Mouse (Mus musculus) kidney, postnatal 4 days (tissue): ENCODE results near the gene Gm16434.
A peak's percentile ranks its signal among the peaks of the same experiment; 100 is the strongest.
"Not testable (repeated sequence)": the region's sequence is repeated elsewhere in the genome, so short reads cannot be mapped to it uniquely, and the experiment has no call there.

ENCODE experiments used
- DNase-seq, 2 experiments: peaks; one replicate each; pipeline ENCODE4 v3.0.0; 2021; ENCODE audit warnings: mixed read lengths in 2 of 2

The Gm16434 gene

GRCm38 (mm10) chr14:7194440-7194839 lies at the start of gene Gm16434:
Gene Gm16434, minus strand, starts transcription at chr14:7194540.
- DNase-seq: not testable (repeated sequence)

GRCm38 (mm10) chr14:7243498-7243897 lies 49.2 kb upstream of the Gm16434 start:
- peak; percentile 2 to 4 for DNase-seq

DNA sequence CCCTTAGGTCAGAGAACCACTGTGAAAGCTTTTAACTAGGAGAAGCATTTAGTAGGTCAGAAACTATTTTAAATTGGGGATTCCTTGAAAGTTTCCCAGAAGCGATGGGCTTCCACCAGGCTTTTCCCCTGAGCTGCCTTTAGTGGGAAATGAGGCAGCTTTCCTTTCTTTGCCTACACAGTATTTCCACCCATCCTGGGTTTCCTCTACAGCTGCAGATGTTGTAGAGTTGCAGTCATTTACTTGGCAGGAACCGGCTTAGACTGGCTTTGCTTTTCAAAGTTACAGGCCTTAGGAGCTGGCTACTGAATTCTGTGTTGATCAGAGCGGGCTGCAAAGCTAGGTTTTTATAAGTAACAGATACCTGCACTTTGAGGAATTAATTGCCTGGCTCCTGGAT lies 5.7 kb upstream of the Gm16434 start:
- peak; percentile 1 for DNase-seq

DNA sequence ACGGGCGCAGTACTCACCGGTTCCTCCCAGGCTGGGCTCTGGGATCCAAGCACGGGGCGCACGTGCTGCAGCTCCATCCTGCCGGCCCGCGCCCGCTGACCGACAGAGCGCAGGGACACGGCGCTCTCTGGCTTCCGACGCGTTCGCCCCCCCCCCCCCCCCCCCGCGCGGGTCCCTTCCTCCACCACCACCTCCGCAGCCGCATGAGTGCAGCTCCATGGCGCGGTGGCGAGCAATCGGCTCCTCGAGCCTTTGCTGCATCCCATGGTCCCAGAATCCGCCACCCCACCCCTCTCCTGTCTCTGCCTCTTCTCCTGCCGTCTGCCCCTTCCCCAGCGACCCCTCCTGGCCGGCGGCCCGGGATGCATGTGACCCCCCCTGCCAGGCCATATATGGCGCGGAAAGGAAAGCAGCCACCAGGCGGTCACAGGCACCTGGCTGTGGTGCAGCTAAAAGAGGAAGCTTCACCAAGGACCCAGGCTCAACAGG lies 19.8 kb downstream of the Gm16434 start, which contains the start of gene Gm3512:
Gene Gm3512, minus strand, starts transcription at position 51 of the 489 bp plus-strand sequence.
- peak; percentile 2 to 15 for DNase-seq
